Mouse (Mus musculus): ENCODE measurements around the gene Il21.

GRCm38 (mm10) chr3:37257776-37258175 is 25.3 kb upstream of the Il21 start:
- TF ChIP-seq POLR2A (IDR thresholded peaks at IDR 0.05; ENCODE audit: extremely low read depth, insufficient read depth, low read length) (no peak), CTCF (IDR thresholded peaks at IDR 0.05; ENCODE audit: extremely low read depth, insufficient read depth, low read length) (no peak)

Data from cortical plate, adult 2 months (tissue).